Mouse (Mus musculus): ENCODE data around the gene Casz1.

Gene Casz1

DNA sequence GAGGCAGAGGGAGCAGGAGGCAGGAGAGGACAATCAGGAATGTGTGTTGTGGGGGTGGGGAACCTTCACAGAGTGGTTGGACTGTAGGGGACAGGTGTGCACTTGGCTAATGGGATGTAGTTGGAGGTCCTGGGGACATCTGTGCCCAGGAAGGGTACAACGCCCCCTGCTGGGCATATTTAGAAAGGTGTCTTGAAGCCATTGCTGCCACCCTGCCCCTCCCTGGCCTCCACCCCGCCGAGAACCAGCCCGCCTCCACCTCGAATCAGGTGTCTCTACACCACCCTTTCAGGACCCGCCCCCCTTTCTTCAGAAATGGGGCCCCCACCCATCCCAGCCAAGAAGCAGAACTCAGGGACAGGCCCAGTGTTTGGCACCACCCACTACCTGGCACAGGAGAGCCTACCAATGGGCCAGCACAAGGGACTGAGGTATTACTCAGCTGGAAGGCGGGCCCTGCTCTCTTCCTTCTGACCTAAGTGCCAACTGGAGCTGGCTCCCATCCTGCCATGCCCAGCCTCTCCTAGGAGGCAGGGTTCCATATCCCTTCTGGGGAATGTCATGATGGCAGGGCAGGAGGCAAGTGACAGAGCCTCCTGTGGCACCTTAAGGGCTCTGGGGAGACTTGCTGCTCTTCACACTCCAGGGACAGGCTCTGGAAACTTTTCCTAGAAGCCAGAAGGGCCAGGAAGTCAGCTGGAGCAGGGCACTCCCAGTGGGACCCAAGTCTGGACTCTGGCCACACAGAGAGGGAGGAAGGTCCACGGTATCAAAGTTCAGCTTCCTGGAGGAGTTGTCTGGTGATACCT, 98.9 kb downstream of the Casz1 start:
- in situ Hi-C loops (cut with MboI): no loop called here

DNA sequence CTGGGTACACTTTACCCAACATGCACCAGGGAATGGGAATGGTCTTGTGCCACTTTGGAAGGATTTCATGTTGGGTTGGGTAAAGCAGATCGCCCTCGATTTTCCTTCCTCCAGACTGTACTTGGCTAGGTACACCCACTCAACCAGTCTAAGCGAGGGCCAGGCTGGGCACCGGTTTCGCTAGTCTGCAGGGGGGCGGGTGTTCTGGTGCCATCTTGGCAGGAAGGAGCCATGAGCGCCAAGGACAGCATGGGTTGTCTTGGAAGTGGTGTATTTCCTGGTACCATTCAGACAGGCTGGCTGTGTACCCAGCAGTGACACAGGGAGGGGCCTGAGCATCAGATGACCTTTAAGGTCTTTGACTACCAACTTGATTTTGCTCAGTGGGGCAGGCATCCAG, 101.1 kb downstream of the Casz1 start:
- in situ Hi-C loops (cut with MboI): no loop called here

DNA sequence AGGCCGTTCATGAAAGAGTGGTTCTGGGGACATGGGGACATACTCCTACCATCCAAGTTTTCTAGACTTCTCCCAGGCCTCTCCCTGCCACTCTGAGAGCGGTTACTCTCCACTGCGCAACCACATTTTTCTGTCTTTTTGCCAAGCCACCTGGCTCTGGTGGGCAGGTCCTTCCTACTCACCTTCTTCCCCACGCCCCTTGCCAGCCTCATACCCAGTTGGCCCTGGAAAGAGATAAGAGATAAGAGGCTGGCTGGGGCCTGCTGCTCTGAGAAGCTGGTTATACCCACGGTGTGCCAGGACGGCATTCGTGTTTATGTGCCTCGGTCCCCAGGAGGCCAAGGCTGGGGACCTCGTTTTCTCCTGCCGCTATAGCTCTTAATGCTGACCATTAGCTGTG, 102.6 kb downstream of the Casz1 start:
- in situ Hi-C loops (cut with MboI): no loop called here

DNA sequence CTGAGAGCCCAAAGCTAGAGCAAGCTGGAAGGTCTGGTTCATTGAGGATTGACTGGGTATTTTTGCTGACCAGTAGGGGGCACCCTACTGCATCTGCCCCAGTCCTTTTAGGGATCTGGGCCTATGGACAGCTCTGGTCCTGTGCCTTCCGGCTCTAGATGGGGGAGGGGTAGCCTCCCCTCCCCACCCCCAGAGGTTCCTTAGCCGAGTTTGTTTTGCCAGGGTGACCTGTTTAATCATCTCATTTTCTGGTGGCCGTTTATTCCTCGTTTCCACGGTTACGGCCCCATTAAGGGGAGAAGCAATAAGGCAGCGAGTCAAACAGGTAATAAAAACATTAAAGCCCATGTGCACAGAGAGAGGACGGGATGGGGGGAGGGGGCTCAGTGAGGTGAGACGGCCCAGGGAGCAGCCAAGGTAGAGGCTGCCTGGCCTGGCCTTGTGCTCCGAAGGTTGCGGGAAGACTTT, 104.0 kb downstream of the Casz1 start:
- in situ Hi-C loops (cut with MboI): no loop called here

DNA sequence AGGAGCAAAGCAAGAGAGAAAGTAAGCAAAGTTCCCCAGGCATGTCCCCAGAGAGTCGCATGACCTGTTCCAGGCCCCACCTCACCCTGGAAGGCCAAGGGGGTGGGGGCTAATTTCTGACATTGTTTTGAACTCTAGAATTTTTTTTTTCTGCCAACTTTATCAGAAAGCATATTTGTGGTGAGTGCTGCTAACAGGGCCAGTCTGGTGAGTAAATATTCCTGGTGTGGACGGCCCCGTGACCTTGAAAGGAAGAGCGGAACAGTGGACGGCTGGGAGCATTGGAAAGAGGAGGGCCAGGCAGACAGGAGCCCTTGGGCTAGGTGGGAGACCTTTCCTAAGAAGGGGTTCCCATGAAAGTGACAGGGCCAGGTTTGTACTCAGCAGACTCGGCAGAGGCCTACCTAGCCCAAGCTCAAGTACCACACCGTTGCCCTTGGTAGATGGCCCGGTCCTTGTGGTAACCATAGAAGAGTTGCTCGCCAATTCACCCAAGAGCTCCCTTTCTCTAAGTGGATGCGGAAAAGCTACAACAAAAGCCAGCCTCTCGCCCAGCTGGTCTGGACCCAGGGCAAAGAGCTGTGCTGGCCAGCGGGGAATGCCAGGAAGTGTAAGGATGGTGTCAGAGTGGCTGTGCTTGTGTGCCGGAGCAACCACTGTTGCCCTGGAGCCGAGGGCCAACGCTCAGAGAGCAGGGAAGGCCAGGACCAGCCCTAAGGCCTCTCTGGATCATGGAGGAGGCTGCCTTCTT, 104.7 kb downstream of the Casz1 start:
- in situ Hi-C loops (cut with MboI): no loop called here

DNA sequence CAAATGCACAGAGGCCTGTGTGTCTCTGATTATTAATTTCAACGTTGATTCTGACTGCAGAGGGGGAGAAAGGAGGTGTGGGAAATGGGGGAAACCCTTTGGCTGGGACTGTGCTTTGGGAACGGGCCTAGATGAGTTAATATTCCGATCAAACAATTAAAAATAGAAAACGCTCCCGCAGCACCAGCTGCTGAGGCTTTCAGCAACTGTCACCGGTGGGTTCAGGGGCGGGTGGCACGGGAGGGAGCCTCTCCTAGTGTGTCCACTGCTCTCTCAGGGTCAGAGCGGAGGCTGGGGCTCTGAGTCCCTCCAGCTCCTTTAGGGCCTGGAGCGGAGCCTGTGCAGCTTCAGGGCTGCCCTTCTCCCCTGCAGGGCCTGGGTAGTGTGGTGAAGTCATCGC, 105.3 kb downstream of the Casz1 start:
- in situ Hi-C loops (cut with MboI): no loop called here

DNA sequence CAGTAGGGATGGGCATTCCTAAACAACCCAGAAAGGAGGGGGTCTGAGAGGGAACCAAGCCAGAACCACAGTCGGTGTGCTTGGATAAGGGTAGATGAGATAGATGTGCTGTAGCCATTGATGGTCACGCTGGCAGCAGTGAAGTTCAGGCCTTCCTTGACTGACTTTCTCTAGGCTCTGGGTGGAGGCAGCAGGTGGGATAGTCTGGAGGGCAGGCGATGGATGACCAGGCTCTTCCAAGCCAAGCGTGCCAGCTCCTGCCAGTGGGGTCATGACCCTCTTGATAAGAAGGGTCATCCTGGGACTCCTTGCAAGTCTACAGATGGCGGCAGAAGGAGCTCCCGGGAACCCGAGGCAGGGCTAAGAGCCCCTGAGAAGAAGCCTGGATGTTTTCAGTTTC, 107.9 kb downstream of the Casz1 start:
- in situ Hi-C loops (cut with MboI): no loop called here

DNA sequence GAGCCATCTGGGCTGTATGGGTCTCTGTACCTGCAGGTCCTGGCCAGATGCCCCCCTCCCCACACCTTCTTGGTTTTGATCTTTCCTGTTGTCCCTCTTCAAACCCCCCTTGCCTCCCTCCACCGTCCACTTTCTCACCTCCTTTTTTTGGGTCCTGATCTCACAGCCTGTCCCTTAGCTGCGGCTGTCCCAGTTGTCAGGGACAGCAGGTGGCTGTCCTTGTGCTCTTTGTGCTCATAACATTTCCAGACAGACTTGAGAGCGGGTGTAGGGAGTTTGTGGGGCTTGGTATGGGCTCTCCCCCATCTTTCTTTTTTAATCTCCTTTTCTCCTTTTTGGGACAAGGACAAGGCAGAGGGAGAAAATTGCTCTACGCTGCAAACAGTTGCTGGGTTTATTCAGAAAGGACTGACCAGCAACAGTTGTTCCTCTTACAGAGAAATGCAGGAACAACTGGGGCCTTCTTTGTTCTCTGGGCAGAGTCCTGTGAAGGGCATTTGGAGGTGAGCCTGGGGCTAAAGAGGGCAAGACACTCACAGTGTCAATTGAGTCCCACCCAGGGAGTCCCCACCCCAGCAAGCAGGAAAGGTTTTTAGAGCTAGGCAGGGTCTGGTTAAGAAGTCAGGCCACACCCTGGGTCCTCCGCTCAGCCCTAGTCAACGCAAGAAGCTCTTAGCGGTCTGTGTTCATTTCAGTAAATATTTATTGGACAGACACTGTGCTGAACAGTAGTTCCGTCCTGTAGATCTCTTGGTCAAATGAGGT, 108.8 kb downstream of the Casz1 start:
- in situ Hi-C loops (cut with MboI): no loop called here

DNA sequence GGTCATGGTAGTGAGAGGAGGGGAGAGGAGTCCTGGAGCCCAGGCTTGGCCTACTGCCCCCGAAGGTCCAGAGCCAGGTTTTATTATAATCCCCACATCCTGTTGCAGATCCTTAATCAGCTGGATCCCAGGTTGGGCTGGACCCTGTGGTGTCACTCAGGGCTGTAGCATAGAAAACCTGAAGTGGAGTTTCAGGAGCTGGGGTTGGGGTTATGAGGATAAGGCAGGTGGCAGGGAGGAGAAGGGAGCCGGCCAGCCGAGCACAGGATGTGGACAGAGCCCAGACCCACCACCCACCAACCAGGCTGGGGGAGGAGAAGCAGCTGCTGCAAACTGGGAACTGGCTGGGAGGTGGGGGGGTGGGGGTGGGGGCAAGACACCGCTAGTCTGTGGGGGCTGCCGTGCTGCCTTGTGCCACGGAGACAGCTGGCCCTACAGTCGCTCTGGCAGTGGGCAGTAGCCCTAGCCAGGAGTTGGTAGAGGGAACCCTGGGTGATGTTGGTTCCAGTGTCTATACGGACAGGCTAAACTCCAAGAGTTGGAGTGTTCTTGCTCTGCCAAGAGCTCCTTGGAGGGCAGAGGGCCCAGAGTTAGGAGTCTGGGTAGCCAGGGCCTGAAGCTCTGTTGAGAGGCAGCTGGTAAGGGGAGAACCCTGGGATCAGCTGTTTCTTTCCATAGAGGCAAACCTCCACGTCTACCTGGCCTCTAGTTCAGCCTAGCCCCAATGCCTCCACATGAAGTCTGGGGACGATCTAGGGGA, 110.8 kb downstream of the Casz1 start:
- in situ Hi-C loops (cut with MboI): no loop called here

DNA sequence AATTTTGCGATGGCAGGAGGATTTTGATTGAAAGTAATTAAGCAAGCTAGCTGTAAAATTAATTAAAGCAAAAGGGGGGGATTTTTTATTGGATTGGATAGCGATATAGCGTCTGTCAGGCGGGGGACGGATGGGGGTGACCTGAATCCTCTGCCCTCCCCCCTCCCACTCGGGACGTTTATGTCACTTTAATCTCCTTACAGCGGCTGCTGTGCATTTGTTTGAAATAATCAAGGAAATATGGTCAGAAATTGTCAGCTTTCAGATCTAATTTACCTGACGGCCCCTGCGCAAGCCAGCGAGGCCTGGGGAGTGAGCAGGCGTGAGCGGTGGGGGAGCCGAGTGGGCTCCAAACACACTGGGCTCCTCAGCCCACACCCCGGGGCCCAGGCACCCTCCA, 111.6 kb downstream of the Casz1 start:
- in situ Hi-C loops (cut with MboI): no loop called here

DNA sequence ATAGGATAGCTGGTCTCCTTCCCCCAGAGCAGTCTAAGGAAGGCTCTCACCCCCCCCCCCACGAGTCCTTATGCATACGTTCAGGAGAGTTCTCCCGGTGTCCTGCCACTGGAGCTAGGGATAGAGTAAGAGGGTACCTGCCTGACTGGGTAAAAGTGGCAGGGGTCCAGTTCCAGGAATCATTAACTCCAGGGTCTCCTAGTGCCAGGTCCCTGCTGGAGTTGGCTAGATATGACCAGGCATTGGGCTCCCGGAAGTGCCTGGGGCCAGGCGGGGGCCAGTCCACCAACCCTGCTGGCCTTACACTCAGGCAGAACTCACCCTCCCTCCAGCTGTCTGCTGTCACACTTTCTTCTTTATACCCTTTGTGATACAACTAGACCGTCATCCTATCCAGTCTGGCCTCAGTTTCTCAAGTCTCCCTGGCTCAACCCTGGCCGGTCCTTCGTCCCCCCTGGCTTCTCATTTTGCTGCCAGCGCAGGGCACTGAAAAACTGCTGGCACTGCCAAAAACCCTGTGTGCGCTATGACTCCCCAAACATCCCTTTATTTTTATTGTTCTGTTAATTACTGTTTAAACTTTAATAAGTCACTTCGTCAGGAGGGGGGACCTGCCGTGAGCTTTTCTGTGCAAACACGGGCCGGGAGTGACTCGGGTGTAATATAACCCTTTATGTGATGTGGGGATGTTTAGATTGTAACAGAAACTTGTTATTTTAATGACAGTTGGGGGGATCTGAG, 114.6 kb downstream of the Casz1 start:
- in situ Hi-C loops (cut with MboI): no loop called here

DNA sequence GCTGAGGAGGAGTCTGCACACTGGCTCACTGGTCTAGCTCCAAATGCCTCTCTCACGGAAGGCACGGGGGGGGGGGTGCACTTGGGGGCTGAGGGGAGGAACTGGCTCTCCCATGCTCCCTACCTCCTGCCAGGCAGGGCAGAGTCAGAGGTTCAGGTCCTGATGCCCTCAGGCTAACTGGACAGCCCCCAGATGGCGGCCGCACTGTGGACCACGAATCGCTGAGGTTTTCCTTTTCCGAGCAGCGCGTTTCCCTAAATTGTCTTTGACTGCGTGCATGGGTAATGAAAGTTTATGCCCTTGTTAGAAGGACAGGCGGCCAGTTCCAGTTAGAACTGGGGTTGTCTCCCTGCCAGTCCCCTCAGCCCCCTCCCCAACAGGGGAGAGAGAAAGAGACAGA, 116.4 kb downstream of the Casz1 start:
- in situ Hi-C loops (cut with MboI): no loop called here

DNA sequence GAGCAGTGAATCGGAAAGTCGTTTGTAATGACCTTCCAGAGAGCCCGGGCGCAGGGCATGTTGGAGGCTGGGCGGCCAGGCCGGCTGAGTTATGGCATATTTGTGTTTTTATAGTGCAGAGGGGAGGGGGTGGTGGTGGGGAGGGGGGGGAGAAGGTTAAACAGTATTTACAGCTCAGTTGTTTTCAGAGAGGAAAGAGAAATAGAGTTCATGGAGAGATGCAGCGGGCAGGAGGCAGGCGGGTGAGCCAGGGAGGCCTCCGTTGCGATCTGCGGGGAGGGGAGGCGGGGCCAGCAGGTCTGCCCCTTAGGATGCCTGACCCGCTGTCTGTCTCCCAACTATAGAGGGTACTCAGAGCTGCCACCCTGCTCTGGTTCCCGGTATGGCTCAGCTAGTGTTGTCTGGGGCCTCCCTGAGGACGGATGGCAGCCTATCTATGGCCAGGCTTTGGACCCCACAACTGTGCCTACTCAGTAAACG, 118.0 kb downstream of the Casz1 start:
- in situ Hi-C loops (cut with MboI): no loop called here

DNA sequence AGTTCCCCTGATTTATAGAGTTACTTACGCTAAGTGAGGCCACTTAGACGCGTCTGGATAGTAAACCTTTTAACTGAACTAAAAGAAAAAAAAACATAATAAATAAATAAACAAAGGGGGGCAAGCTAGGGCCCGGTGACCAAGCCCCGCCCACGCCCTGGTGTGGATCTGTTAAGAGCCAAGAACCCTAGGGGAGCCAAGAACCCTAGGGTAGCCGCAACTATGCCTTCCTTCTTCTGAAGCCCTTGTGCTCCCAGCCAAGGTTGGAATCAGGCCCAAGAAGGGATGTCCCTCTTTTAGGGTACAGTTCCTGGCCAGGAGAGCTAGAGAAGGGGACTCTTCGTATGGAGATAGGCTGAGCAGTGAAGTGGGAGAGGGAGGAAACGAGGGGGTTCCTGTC, 119.2 kb downstream of the Casz1 start:
- in situ Hi-C loops (cut with MboI): no loop called here

DNA sequence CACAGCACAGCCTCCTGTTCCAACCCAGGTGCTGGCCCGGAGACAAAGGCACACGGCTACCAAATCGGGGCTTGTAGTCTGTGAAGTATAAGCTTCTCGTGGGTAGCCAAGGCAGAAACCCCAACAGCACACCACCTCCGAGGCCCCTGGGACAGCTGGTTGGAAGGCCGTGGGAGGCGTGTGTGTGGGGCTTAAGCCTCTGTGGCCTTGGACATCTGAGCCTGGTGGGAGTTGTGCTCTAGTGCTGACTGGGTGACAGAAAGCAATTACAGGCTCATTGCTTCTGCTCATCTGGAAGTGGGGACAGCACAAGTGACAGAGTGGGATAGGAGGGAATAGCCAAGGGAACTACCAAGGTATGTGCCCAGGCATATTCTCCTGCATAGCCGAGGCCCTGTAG, 119.7 kb downstream of the Casz1 start:
- in situ Hi-C loops (cut with MboI): no loop called here

DNA sequence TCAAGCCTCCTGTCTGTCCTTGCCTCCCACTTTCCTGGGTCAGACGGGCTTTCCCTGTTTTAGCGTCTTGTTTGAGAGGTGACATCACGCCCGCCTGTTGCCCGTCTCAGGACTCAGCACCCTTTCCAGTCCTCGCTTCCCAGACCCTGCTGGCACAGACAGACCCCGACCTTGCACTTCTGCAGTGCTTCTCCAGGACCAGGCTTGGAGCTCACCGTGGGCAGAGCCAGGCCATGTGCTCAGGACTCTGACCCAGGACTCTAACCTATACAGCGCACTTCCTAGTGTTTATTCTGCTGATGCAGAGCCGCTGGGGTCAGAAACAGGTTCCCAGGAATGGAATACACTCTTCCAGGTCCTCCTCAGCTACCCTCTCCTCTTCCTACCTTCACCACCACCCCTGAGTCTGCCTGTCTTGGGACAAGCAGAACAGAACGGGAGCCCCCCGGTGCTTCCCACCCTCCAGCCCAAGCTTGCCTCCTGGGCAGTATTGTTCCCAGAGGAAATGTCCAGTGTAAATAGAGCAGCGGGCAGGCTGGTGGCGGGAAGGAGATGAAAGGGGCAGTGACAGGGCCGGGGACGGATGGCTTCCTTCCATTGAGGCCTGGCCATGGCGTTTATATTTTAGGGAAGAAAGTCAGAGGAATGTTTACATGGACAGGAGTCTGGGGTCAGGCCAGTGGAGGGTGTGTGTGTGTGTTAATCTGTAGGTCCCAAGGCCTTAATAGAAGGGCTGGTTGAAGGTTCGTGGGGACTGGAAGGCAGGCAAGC, 121.5 kb downstream of the Casz1 start:
- in situ Hi-C loops (cut with MboI): no loop called here

DNA sequence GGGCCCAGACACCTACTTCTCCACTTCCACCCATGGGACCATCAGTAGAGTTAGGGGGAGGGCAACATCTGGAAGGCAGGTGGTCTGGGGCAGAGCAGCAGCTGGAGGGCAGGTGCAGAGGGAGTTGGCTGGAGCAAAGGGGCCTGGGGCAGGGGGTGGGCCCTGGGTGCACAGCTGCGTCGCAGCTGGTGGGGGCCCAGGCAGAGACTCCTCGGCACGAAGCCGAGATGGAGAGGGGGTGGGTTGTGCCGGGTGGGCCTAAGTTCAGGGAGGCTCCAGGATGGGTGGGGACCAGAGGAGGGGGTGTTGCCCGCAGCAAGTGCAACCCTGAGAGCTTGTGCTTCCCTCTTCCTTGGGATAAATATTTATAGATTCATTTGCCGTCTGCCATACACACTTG, 122.2 kb downstream of the Casz1 start:
- in situ Hi-C loops (cut with MboI): no loop called here

DNA sequence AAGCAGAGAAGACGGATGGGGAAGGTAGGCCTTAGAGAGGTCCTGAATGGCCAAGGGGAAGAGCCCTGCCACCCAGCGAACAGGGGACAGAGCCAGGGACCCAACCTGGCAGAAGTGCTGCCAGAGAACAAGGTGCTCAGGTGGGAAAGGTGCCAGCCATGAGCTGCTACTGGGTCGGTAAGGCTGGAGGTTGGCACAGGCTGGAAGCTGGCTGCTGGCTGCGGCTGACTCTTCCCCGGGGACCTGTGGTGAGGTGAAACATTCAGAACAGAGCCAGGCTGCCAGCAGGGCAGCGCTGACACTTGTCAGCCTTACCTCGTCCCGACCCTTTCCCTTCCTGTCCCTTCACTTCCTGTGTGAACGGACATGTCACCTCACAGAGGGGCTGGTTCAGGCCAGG, 124.1 kb downstream of the Casz1 start:
- in situ Hi-C loops (cut with MboI): no loop called here

DNA sequence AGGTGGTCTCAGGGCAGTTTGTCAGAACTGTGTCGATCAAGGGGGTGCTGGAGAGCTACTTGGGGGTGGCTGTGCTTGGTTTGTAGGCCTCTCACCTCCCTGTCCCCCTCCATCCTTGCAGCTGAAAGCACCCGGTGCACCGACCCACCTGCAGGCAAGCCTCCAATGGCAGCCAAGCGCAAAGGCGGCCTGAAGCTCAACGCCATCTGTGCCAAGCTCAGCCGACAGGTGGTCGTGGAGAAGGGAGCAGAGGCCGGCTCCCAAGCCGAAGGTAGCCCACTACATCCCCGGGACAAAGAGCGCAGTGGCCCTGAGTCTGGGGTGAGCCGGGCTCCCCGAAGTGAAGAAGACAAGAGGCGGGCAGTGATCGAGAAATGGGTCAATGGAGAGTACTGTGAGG, 124.6 kb downstream of the Casz1 start:
- in situ Hi-C loops (cut with MboI): no loop called here

DNA sequence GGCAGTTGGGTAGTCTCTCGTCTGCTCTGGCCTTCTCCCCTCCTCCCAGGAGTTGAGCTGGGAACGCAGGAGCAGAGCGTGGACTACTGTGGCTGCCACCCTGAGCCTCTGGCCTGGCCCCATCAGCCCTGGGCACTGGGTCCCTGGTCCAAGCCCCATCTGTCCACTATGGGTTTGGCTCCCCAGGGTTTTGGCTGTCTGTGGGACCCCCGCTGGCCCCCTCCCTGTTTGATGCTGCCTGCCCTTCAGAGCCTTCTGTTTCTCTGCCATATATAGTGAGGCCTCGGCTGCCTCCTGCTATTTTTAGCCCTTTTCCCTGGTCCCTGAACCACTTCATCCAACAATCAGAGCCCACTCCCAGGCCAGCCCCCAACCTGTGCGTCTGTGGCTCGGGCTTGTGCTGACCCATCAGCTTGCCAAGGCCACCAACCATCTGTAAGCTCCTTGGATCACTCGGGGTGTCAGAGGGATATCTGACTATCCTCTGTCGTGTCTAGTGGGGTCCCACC, 126.5 kb downstream of the Casz1 start:
- in situ Hi-C loops (cut with MboI): no loop called here
